In the genomic region with DNA sequence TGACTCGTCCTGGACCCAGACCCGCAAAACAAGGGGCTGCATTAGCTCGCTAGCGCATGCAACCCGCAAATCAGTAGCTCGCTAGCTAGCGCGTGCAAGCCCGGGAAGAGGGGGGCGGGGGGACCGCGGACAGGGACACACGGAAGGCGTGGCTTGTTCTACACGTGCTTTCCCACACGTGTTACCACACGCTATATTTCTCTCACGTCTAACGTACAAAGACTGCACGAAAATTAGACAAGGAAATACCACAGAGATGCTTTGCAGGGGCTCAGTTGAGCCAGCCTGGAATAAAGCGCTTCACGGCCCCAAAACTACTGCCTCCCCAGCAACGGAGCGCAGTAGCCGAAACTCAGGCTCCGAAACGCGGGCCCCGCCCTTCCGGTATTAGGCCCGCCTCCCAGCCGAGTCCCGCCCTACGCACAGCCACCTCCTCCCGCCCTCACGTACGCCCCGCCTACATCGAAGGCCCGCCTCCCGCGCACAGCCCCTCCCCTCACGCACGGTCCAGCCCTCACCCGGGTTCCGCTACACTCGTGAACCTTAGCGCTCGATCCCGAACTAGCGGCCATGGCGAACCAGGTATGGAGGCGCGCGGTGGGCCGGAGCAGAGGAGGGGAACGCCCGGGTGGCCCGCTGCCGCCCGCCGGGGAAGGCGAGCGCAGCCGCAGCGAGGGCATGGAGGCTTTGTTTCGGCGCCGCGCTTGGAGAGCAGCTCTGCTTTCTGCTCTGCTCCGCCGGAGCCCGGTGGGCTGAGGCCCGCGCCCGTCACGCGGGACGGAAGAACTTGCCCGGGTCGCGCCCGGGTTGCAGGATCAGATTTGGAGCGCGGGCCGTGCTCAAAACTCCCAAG, we compare ENCODE assay signal across 8 mouse cellular contexts. TPM values are rescaled to one million over a fixed set of nuclear protein-coding genes. Genes with fewer than 3 reads are reported as not detected.
DNase-seq lines count a peak whose midpoint lies in the region; ATAC-seq and TF ChIP-seq lines count a peak whose summit lies in the region.

A gene (plus strand): TSS at position 482 of the 853 bp plus-strand sequence.

- peak; percentile 95 for DNase-seq in MEL (ENCODE audit: low read depth, low spot score)
- DNase-seq in cerebellum, adult 2 months, result peak; percentile 91 to 93
- peak; percentile 92 for DNase-seq in forelimb bud, embryonic 11.5 days (ENCODE audit: low read depth, low spot score)
- DNase-seq in layer of hippocampus, adult 9-10 months (ENCODE audit: low spot score), result peak; percentile 57
- peak; percentile 61 for DNase-seq in ovary, postnatal 10 days (ENCODE audit: low spot score)
- DNase-seq in thymus, postnatal 10 days (ENCODE audit: low spot score in 2 of 2), result peak; percentile 90

- H3K9me3 ChIP-seq in MEL (replicated peaks; ENCODE audit: insufficient read depth, low read length), result no peaks in the 10 kb centered on the region
- no peaks in the 10 kb centered on the region for H3K9me3 ChIP-seq in lung, embryonic 16.5 days (ENCODE audit: control insufficient read depth, low read length)

- TF ChIP-seq POLR2A in MEL (IDR thresholded peaks at IDR 0.05; ENCODE audit: control insufficient read depth in 1 of 2, insufficient read depth in 1 of 2, low read depth in 1 of 2, low read length in 2 of 2, poor library complexity in 1 of 2), result peak; percentile 35 to 99; a peak in 2 of 4 replicates
- TF ChIP-seq POLR2A in cerebellum, adult 2 months (IDR thresholded peaks at IDR 0.05; ENCODE audit: borderline replicate concordance, insufficient read depth, low read length), result peak; percentile 79; the same call in 1 of the 2 replicates

- peak within 1 kb of the TSS; percentile 94 for H3K4me2 ChIP-seq in lung, embryonic 16.5 days (ENCODE audit: low read depth, low read length)

- TF ChIP-seq RAD21 in MEL (IDR thresholded peaks at IDR 0.05; ENCODE audit: low read depth, low read length), result no peak

- WGBS in cerebellum, adult 2 months, result under 1% methylated on average over 86 of the region's 86 CpGs
- under 1% methylated on average over 85 of the region's 86 CpGs for WGBS in lung, embryonic 16.5 days

- peaks cover 11% of the 10 kb centered on the region for H3K79me2 ChIP-seq in MEL (ENCODE audit: control insufficient read depth, insufficient read depth, low read length, poor library complexity)

- peaks cover 4 to 10% of the 10 kb centered on the region in 2 experiments; a peak in 3 of 4 replicates for H3K4me1 ChIP-seq in MEL (ENCODE audit: control insufficient read depth in 1 of 2, insufficient read depth in 2 of 2, low read length in 2 of 2)
- H3K4me1 ChIP-seq in cerebellum, adult 2 months (ENCODE audit: control insufficient read depth, insufficient read depth, low read length), result 0 out of 2 replicates have a peak, but pooled peaks cover 3% of the 10 kb centered on the region
- peaks cover 9% of the 10 kb centered on the region for H3K4me1 ChIP-seq in lung, embryonic 16.5 days (replicated peaks; ENCODE audit: control insufficient read depth, insufficient read depth, low read length)

- H3K36me3 ChIP-seq in MEL (ENCODE audit: control insufficient read depth in 1 of 2, insufficient read depth in 2 of 2, low read length in 2 of 2), result peaks cover 0 to 6% of the 10 kb centered on the region in 2 experiments; a peak in 3 of 4 replicates
- peaks cover 6% of the 10 kb centered on the region for H3K36me3 ChIP-seq in lung, embryonic 16.5 days (ENCODE audit: control insufficient read depth, insufficient read depth, low read length)

- peak within 1 kb of the TSS; percentile 92 for H3K27ac ChIP-seq in MEL (ENCODE audit: control insufficient read depth, low read depth, low read length)
- H3K27ac ChIP-seq in cerebellum, adult 2 months (ENCODE audit: insufficient read depth, low read length), result peak within 1 kb of the TSS; percentile 80
- H3K27ac ChIP-seq in lung, embryonic 16.5 days (ENCODE audit: low read length), result peak within 1 kb of the TSS; percentile 86

- peak within 1 kb of the TSS; percentile 82 to 85 for H3K4me3 ChIP-seq in MEL (ENCODE audit: control insufficient read depth in 1 of 2, insufficient read depth in 1 of 2, low read depth in 2 of 2, low read length in 2 of 2)
- peak within 1 kb of the TSS; percentile 80 for H3K4me3 ChIP-seq in cerebellum, adult 2 months (replicated peaks; ENCODE audit: insufficient read depth, low read depth, low read length)
- peak within 1 kb of the TSS; percentile 96 for H3K4me3 ChIP-seq in lung, embryonic 16.5 days (ENCODE audit: low read length)

- TF ChIP-seq EP300 in MEL (IDR thresholded peaks at IDR 0.05; ENCODE audit: low read depth in 1 of 2, low read length in 2 of 2), result no peak

- no peak for TF ChIP-seq CTCF in MEL (IDR thresholded peaks at IDR 0.05 in 2 of 3, conservative IDR thresholded peaks at IDR 0.05 in 1 of 3; ENCODE audit: control insufficient read depth in 1 of 3, insufficient read depth in 1 of 3, low read depth in 2 of 3, low read length in 3 of 3, poor library complexity in 1 of 3, severe bottlenecking in 1 of 3)
- TF ChIP-seq CTCF in cerebellum, adult 2 months (IDR thresholded peaks at IDR 0.05; ENCODE audit: borderline replicate concordance, insufficient read depth, low read depth, low read length), result no peak

- ATAC-seq in hematopoietic stem cell, adult 5-6 weeks (replicated peaks in 1 of 2; ENCODE audit: insufficient read depth in 1 of 2, low FRiP score in 2 of 2, low TSS enrichment in 1 of 2, low read depth in 1 of 2, poor library complexity in 2 of 2, severe bottlenecking in 2 of 2), result peak; percentile 94 to 97
- ATAC-seq in lung, embryonic 16.5 days (ENCODE audit: low read depth), result peak; percentile 99

- no peaks in the 10 kb centered on the region for H3K27me3 ChIP-seq in MEL (ENCODE audit: control insufficient read depth in 1 of 2, insufficient read depth in 2 of 2, low read length in 2 of 2)
- H3K27me3 ChIP-seq in cerebellum, adult 2 months (ENCODE audit: control insufficient read depth, insufficient read depth, low read length), result no peaks in the 10 kb centered on the region
- H3K27me3 ChIP-seq in lung, embryonic 16.5 days (ENCODE audit: control insufficient read depth, insufficient read depth, low read depth, low read length), result no peaks in the 10 kb centered on the region

- H3K9ac ChIP-seq in MEL (ENCODE audit: control insufficient read depth, low read depth, low read length, poor library complexity, severe bottlenecking), result peak within 1 kb of the TSS; percentile 84
- H3K9ac ChIP-seq in lung, embryonic 16.5 days (ENCODE audit: low read length), result peak within 1 kb of the TSS; percentile 91

TF ChIP-seq in MEL, 35 proteins besides CTCF, POLR2A, EP300 and RAD21:
- TF ChIP-seq NELFE (IDR thresholded peaks at IDR 0.05; ENCODE audit: low read depth, low read length), result peak; percentile 91
- peak; percentile 17; the same call in 1 of the 2 replicates for TF ChIP-seq ETS1 (IDR thresholded peaks at IDR 0.05; ENCODE audit: low read depth, low read length)
- TF ChIP-seq POLR2AphosphoS2 (IDR thresholded peaks at IDR 0.05; ENCODE audit: low read length), result peak; percentile 77
- peak; percentile 36; the same call in 1 of the 2 replicates for TF ChIP-seq HCFC1 (IDR thresholded peaks at IDR 0.05; ENCODE audit: low read depth, low read length)
- TF ChIP-seq ZMIZ1 (IDR thresholded peaks at IDR 0.05; ENCODE audit: low read depth, low read length), result peak; percentile 48
- 0 out of 2 replicates have a peak, but pooled peaks have one; percentile 63 for TF ChIP-seq UBTF (IDR thresholded peaks at IDR 0.05; ENCODE audit: borderline replicate concordance, insufficient read depth, low read depth, low read length)
- peak; percentile 58 for TF ChIP-seq USF1 (IDR thresholded peaks at IDR 0.05; ENCODE audit: low read depth, low read length)
- TF ChIP-seq BHLHE40 (IDR thresholded peaks at IDR 0.05; ENCODE audit: borderline replicate concordance, low read depth, low read length), result peak; percentile 86
- TF ChIP-seq SMC3 (IDR thresholded peaks at IDR 0.05; ENCODE audit: low read depth, low read length), result no peak; the same call in 1 of the 2 replicates
- peak; percentile 100 for TF ChIP-seq MYC (IDR thresholded peaks at IDR 0.05; ENCODE audit: low read depth, low read length)
- peak; percentile 99 for TF ChIP-seq SIN3A (IDR thresholded peaks at IDR 0.05; ENCODE audit: low read length)
- TF ChIP-seq NRF1 (IDR thresholded peaks at IDR 0.05; ENCODE audit: insufficient read depth, low read depth, low read length, poor library complexity, severe bottlenecking), result peak; percentile 49; the same call in 1 of the 2 replicates
- no peak for TF ChIP-seq MAZ (IDR thresholded peaks at IDR 0.05; ENCODE audit: low read depth, low read length)
- TF ChIP-seq ZKSCAN1 (IDR thresholded peaks at IDR 0.05; ENCODE audit: low read depth, low read length), result no peak
- TF ChIP-seq CHD1 (IDR thresholded peaks at IDR 0.05; ENCODE audit: low read depth, low read length), result peak; percentile 64; the same call in 1 of the 2 replicates
- TF ChIP-seq ELF1 (IDR thresholded peaks at IDR 0.05; ENCODE audit: low read depth, low read length), result peak; percentile 79; the same call in 1 of the 2 replicates
- TF ChIP-seq MYB (IDR thresholded peaks at IDR 0.05; ENCODE audit: low read depth, low read length), result no peak
- TF ChIP-seq MXI1 (IDR thresholded peaks at IDR 0.05; ENCODE audit: low read depth, low read length), result peak; percentile 100
- peak; percentile 100 for TF ChIP-seq MAX (IDR thresholded peaks at IDR 0.05; ENCODE audit: low read length)
- no peak for TF ChIP-seq MAFK (IDR thresholded peaks at IDR 0.05; ENCODE audit: borderline replicate concordance, low read depth, low read length)
- peak; percentile 57; the same call in 1 of the 2 replicates for TF ChIP-seq TBP (IDR thresholded peaks at IDR 0.05; ENCODE audit: low read depth, low read length)
- TF ChIP-seq GABPA (IDR thresholded peaks at IDR 0.05; ENCODE audit: low read depth, low read length), result no peak
- peak; percentile 29 for TF ChIP-seq TCF12 (IDR thresholded peaks at IDR 0.05; ENCODE audit: low read depth, low read length)

RNA-seq across cellular contexts. Expression of the gene that starts here (rescaled TPM):
- 127 and 128 TPM in 2 replicates for total RNA-seq in MEL (2012; rRNA removed)
- 100 to 1,000 TPM; 187 to 351 TPM for polyA plus RNA-seq in MEL (2012; ENCODE audit: insufficient read depth in 1 of 2, insufficient read length in 2 of 2, low read depth in 1 of 2, low replicate concordance in 2 of 2, missing spikeins in 1 of 2)
- polyA plus RNA-seq in cerebellum, adult 2 months (2012; rRNA removed), result 84.3 and 84.6 TPM in 2 replicates
- 136 and 163 TPM in 2 replicates for total RNA-seq in hematopoietic stem cell, adult 5-6 weeks (2017)
- 212 and 215 TPM in 2 replicates for polyA plus RNA-seq in lung, embryonic 16.5 days (2015; fragmentation: Nextera tagmentation; extraction: Ambion mirVana)

Comparison
In these comparisons a context has a peak if more than half of its experiments do, and no peak if none do; other contexts are left out.
1. Peak in every context shown above with its lines: DNase-seq, ATAC-seq, H3K4me3 ChIP-seq and H3K27ac ChIP-seq.